Mouse (Mus musculus): ENCODE measurements around the gene Tbc1d7. TPM values are rescaled to one million over a fixed set of nuclear protein-coding genes. Genes with fewer than 3 reads are reported as not detected.

Tbc1d7 gene
- polyA plus RNA-seq, 1 experiment = 18.1 TPM

DNA sequence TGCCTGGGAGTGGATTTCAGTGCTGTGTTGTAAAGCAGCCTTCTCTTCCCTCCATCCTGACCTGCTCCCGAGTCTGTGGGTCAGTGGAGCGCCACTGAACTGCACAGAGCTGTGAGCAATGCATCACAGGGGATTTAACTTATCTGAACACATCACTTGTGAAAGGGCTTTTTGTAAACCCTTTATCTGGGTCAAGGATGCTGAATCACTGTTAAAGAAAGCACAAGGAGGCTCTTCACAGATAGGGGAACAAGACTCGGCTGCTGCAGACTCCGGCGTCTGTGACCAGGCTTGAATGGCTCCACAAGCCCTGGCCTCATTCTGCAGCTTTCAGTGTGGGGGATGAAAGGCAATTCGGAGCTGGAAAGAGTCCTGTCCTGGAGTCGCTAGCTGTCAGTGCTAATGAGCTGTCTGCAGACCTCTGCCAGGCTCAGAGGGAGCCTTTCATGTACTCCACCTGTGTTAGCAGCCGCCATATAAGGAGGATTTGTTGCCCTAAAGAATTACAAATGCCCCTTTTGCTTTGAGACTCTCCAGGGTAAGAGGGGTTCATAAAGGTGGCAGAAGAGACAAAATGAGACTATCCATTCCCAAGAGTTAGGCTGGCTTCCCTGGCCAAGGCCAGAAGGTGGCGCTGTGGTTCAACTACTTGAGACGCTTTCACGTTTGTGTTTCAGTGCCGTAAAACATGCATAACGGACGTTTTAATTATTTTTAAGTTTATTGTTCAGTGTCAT is 11.3 kb upstream of the Tbc1d7 start:
- Histone ChIP-seq H3K36me3 (ENCODE audit: control insufficient read depth, insufficient read depth, low read length) (no peaks in the 10 kb centered on the region), H3K4me3 (ENCODE audit: control insufficient read depth, low read depth, low read length) (no peak overlapping the region), H3K27me3 (ENCODE audit: control insufficient read depth, insufficient read depth, low read length) (no peaks in the 10 kb centered on the region), H3K27ac (ENCODE audit: control insufficient read depth, insufficient read depth, low read depth, low read length) (no peak overlapping the region; the same call in 1 of the 2 replicates), H3K4me1 (ENCODE audit: control insufficient read depth, insufficient read depth, low read length) (peaks cover 4% of the 10 kb centered on the region)
- TF ChIP-seq CTCF (IDR thresholded peaks at IDR 0.05; ENCODE audit: control insufficient read depth, insufficient read depth, insufficient replicate concordance, low read depth, low read length) (peak; percentile 88; the same call in 1 of the 2 replicates), POLR2A (IDR thresholded peaks at IDR 0.05; ENCODE audit: control insufficient read depth, low read depth, low read length) (no peak)

DNA sequence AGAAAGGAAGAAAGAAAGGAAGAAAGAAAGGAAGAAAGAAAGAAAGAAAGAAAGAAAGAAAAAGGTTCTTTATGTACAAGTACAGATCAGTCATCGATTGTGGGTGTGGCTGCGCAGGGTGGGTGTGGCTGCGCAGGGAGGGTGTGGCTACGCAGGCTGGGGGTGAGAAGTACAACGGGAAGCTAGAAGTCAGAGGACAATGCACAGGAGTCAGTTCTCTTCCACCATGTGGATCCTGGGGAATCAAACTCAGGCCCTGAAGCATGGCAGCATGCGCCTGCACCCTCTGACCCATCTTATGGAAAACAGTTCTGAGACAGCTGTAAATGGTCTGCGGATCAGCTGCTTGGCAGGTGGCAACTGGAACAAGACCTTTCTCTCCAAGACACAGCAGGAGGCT is 9.8 kb upstream of the Tbc1d7 start:
- no peaks in the 10 kb centered on the region for H3K36me3 ChIP-seq (ENCODE audit: control insufficient read depth, insufficient read depth, low read length)
- H3K27ac ChIP-seq (ENCODE audit: control insufficient read depth, insufficient read depth, low read depth, low read length) = no peak overlapping the region
- no peak overlapping the region for H3K4me3 ChIP-seq (ENCODE audit: control insufficient read depth, low read depth, low read length)
- TF ChIP-seq CTCF (IDR thresholded peaks at IDR 0.05; ENCODE audit: control insufficient read depth, insufficient read depth, insufficient replicate concordance, low read depth, low read length) (no peak), POLR2A (IDR thresholded peaks at IDR 0.05; ENCODE audit: control insufficient read depth, low read depth, low read length) (no peak)
- peaks cover 4% of the 10 kb centered on the region for H3K4me1 ChIP-seq (ENCODE audit: control insufficient read depth, insufficient read depth, low read length)
- no peaks in the 10 kb centered on the region for H3K27me3 ChIP-seq (ENCODE audit: control insufficient read depth, insufficient read depth, low read length)

DNA sequence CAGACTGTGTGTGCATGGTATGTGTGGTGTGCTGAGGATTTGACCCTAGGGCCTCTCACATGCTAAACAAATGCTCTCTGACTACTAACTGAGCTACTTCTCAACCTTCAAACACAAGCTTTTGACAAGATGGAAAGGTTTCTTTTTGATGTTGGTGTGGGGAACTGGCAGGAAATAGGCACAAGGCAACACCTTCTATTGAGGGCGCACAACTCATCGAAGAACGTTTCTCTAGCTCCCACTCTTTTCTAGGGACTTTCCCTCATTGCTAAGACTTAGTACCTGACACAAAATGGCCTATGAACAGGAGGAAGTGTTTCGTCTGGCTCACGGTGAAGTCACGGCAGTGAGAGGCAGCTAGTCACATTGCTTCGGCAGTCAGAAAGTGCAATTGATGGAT is 6.0 kb upstream of the Tbc1d7 start:
- Histone ChIP-seq H3K27me3 (ENCODE audit: control insufficient read depth, insufficient read depth, low read length) (no peaks in the 10 kb centered on the region), H3K27ac (ENCODE audit: control insufficient read depth, insufficient read depth, low read depth, low read length) (no peak overlapping the region), H3K4me1 (ENCODE audit: control insufficient read depth, insufficient read depth, low read length) (no peaks in the 10 kb centered on the region; the same call in 1 of the 2 replicates), H3K36me3 (ENCODE audit: control insufficient read depth, insufficient read depth, low read length) (no peaks in the 10 kb centered on the region), H3K4me3 (ENCODE audit: control insufficient read depth, low read depth, low read length) (no peak overlapping the region)
- TF ChIP-seq CTCF (IDR thresholded peaks at IDR 0.05; ENCODE audit: control insufficient read depth, insufficient read depth, insufficient replicate concordance, low read depth, low read length) (no peak), POLR2A (IDR thresholded peaks at IDR 0.05; ENCODE audit: control insufficient read depth, low read depth, low read length) (no peak)

DNA sequence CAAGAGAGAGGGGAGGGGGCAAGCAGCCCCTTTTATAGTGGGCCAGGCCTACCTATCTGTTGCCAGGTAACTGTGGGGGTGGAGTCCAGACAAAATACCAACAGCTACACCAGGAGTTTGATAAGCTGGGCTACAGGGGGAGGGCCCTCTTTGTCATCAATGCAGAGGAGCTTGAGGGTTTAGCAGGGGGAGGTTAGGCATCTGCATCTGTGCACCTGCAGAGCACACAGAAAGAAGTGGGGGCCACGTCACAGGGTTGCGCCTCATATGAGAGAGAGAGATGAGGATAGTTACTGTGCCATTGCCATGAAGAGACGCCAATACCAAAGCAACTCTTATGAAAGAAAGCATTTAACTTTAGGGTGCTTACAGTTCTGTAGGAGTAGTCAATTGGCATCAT is 5.4 kb upstream of the Tbc1d7 start:
- H3K4me3 ChIP-seq (ENCODE audit: control insufficient read depth, low read depth, low read length) = no peak overlapping the region
- no peaks in the 10 kb centered on the region for H3K36me3 ChIP-seq (ENCODE audit: control insufficient read depth, insufficient read depth, low read length)
- peaks cover 2% of the 10 kb centered on the region for H3K4me1 ChIP-seq (ENCODE audit: control insufficient read depth, insufficient read depth, low read length)
- no peak for TF ChIP-seq POLR2A (IDR thresholded peaks at IDR 0.05; ENCODE audit: control insufficient read depth, low read depth, low read length)
- no peak for TF ChIP-seq CTCF (IDR thresholded peaks at IDR 0.05; ENCODE audit: control insufficient read depth, insufficient read depth, insufficient replicate concordance, low read depth, low read length)
- no peak overlapping the region for H3K27ac ChIP-seq (ENCODE audit: control insufficient read depth, insufficient read depth, low read depth, low read length)
- H3K27me3 ChIP-seq (ENCODE audit: control insufficient read depth, insufficient read depth, low read length) = no peaks in the 10 kb centered on the region

DNA sequence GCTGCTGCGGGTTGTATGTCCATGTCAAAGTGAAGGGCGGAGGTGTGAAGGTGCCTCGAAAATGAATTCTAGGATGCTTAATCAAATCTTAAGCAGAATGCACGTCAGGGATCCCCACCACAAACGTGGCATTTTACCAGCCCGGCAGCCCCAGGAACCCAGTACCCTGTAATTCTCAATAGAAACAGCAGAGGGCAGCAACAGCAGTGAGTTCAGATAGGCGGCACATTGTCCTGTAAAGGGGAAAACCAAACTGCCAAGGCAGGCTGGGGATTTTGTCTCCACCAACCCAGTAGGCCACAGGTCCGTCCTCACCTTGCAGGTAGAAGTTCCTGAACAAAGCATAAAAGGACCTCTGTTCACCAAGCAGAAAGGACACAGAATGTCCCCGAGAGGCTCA is 2.0 kb upstream of the Tbc1d7 start:
- Histone ChIP-seq H3K27me3 (ENCODE audit: control insufficient read depth, insufficient read depth, low read length) (no peaks in the 10 kb centered on the region), H3K4me1 (ENCODE audit: control insufficient read depth, insufficient read depth, low read length) (peaks cover 2% of the 10 kb centered on the region), H3K27ac (ENCODE audit: control insufficient read depth, insufficient read depth, low read depth, low read length) (no peak overlapping the region), H3K4me3 (ENCODE audit: control insufficient read depth, low read depth, low read length) (no peak overlapping the region), H3K36me3 (ENCODE audit: control insufficient read depth, insufficient read depth, low read length) (no peaks in the 10 kb centered on the region)
- TF ChIP-seq POLR2A (IDR thresholded peaks at IDR 0.05; ENCODE audit: control insufficient read depth, low read depth, low read length) (no peak), CTCF (IDR thresholded peaks at IDR 0.05; ENCODE audit: control insufficient read depth, insufficient read depth, insufficient replicate concordance, low read depth, low read length) (peak; percentile 60; the same call in 1 of the 2 replicates)

DNA sequence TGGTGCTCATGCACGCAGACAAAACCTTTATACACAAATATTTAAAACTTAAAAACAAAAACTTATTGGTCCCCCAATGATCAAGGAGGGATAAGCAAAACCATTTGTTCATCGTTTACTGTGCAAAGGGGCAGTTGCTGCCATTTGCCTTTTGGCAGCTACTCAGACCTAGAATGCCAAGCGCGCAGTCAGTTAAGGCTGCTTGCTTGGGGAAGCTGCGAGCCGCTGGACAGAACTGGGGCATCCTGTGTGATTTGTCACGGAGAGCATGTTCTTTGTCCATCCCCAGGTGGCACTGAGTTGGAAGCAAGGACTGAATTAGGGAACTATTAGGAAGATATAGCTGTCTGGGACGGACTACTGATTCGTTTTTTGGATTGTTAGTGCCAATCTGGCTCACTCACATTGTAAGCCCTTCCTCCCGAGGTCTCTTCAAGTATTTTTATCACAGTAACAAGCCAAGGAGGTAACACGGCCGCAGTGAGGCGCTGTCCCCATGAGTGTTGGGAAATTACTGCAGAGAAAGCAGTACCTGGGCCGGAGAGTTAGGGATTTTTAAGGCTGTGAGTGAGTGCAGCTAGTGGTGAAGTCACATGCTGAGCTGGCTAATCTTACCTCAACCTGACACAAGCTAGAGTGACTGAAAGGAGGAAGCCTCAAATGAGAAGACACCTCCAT is 874 bp upstream of the Tbc1d7 start:
- H3K27me3 ChIP-seq (ENCODE audit: control insufficient read depth, insufficient read depth, low read length) = no peaks in the 10 kb centered on the region
- H3K27ac ChIP-seq (ENCODE audit: control insufficient read depth, insufficient read depth, low read depth, low read length) = no peak overlapping the region
- peak overlapping the region; percentile 92 for H3K4me3 ChIP-seq (ENCODE audit: control insufficient read depth, low read depth, low read length)
- H3K36me3 ChIP-seq (ENCODE audit: control insufficient read depth, insufficient read depth, low read length) = no peaks in the 10 kb centered on the region
- no peak for TF ChIP-seq POLR2A (IDR thresholded peaks at IDR 0.05; ENCODE audit: control insufficient read depth, low read depth, low read length)
- TF ChIP-seq CTCF (IDR thresholded peaks at IDR 0.05; ENCODE audit: control insufficient read depth, insufficient read depth, insufficient replicate concordance, low read depth, low read length) = no peak
- peaks cover 2% of the 10 kb centered on the region for H3K4me1 ChIP-seq (ENCODE audit: control insufficient read depth, insufficient read depth, low read length)

DNA sequence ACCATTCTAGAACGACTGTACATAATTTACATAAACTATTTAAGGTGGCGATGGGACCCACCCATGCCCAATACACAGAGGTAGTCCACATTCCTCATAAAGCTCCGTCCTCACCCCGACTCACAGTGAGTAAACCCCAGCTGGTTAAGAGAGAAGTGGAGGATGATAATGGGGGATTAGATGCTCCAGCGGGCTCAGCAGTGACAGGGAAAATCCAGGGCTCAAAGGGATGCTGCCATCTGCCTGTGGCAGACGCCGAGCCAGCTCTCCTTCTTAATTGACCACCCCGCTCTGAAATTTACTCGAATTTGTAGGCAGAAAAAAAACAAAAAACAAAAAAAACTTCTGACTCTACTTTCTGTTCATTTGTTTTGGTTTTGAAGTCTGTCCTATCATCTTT is 3.6 kb downstream of the Tbc1d7 start:
- no peaks in the 10 kb centered on the region; the same call in 1 of the 2 replicates for H3K36me3 ChIP-seq (ENCODE audit: control insufficient read depth, insufficient read depth, low read length)
- no peak overlapping the region for H3K27ac ChIP-seq (ENCODE audit: control insufficient read depth, insufficient read depth, low read depth, low read length)
- TF ChIP-seq POLR2A (IDR thresholded peaks at IDR 0.05; ENCODE audit: control insufficient read depth, low read depth, low read length) = no peak
- no peak for TF ChIP-seq CTCF (IDR thresholded peaks at IDR 0.05; ENCODE audit: control insufficient read depth, insufficient read depth, insufficient replicate concordance, low read depth, low read length)
- H3K4me1 ChIP-seq (ENCODE audit: control insufficient read depth, insufficient read depth, low read length) = peaks cover 2% of the 10 kb centered on the region
- no peak overlapping the region for H3K4me3 ChIP-seq (ENCODE audit: control insufficient read depth, low read depth, low read length)
- H3K27me3 ChIP-seq (ENCODE audit: control insufficient read depth, insufficient read depth, low read length) = no peaks in the 10 kb centered on the region
